Comparison of ENCODE assay signal across 27 mouse cellular contexts in the genomic region with DNA sequence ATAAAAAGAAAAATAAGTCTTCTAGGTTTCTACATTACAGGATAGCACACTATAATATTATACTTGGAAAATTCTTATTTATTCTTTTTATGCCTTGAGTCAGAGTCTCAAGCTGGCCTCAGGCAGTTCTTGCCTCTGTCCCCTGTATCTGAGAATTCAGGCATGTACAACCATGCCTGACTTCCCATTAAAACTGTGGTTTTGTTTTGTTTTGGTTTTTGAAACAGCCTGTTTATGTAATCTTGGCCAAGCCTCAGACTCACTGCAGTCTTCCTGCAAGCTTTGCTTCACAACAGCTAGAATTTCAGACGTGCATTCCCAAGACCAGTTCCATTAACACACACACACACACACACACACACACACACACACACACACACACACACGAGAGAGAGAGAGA. TPM values are rescaled to one million over a fixed set of nuclear protein-coding genes. Genes with fewer than 3 reads are reported as not detected.
DNase-seq lines count a peak whose midpoint lies in the region; ATAC-seq and TF ChIP-seq lines count a peak whose summit lies in the region.
"Had no signal": no experiment of that assay in that cellular context is flagged by ENCODE, and none has a peak within 500 bp of the region (broad histone marks: within the 10 kb centered on the region; RNA-seq: fewer than 3 reads in every experiment).

No protein-coding gene starts in this region.

- no peak overlapping the region for H3K4me2 ChIP-seq in kidney, postnatal 0 days (ENCODE audit: low read length)
- H3K4me2 ChIP-seq in lung, embryonic 16.5 days (ENCODE audit: low read depth, low read length) = no peak overlapping the region
- H3K4me2 ChIP-seq in forebrain, embryonic 16.5 days (ENCODE audit: low read length) = no peak overlapping the region
- H3K4me2 ChIP-seq: heart, embryonic 13.5 days; hindbrain, embryonic 14.5 days; limb, embryonic 13.5 days; liver, embryonic 13.5 days; stomach, embryonic 15.5 days had no signal

- peak; percentile 65 for DNase-seq in kidney, postnatal 0 days (ENCODE audit: low spot score)
- DNase-seq in kidney, postnatal 14 days = no peak
- no peak for DNase-seq in lung, adult 18-20 months
- DNase-seq in NIH3T3 (ENCODE audit: low read depth) = peak; percentile 55
- peak; percentile 14 for DNase-seq in lung, postnatal 36 days
- no peak for DNase-seq in thymus, postnatal 36 days
- DNase-seq: adrenal gland, postnatal 10 days; cerebellum, adult 8-10 months; cerebellum, postnatal 25 days; forebrain, postnatal 0 days; gastrocnemius, postnatal 10 days; heart, postnatal 10 days; liver, embryonic 13.5 days; midbrain, embryonic 14.5 days; right cerebral cortex, postnatal 25 days; thymus, postnatal 14 days had no signal

- H3K36me3 ChIP-seq in kidney, postnatal 0 days (ENCODE audit: insufficient read depth, low read length) = no peaks in the 10 kb centered on the region
- H3K36me3 ChIP-seq in lung, embryonic 16.5 days (ENCODE audit: control insufficient read depth, insufficient read depth, low read length) = no peaks in the 10 kb centered on the region
- H3K36me3 ChIP-seq in forebrain, embryonic 16.5 days (ENCODE audit: control insufficient read depth, insufficient read depth) = no peaks in the 10 kb centered on the region; the same call in 1 of the 2 replicates
- H3K36me3 ChIP-seq: heart, embryonic 13.5 days; limb, embryonic 13.5 days; liver, embryonic 13.5 days; stomach, embryonic 15.5 days had no signal

- no peak overlapping the region for H3K4me3 ChIP-seq in kidney, postnatal 0 days (replicated peaks; ENCODE audit: low read depth, low read length)
- no peak overlapping the region for H3K4me3 ChIP-seq in lung, embryonic 16.5 days (ENCODE audit: low read length)
- H3K4me3 ChIP-seq in forebrain, embryonic 16.5 days (replicated peaks; ENCODE audit: low read length) = no peak overlapping the region
- H3K4me3 ChIP-seq: erythroblast, embryonic 14.5 days; heart, embryonic 13.5 days; left cerebral cortex, adult 2 months; limb, embryonic 13.5 days; liver, embryonic 13.5 days; stomach, embryonic 15.5 days had no signal

- no peaks in the 10 kb centered on the region for H3K9me3 ChIP-seq in kidney, postnatal 0 days (replicated peaks; ENCODE audit: low read length)
- no peaks in the 10 kb centered on the region for H3K9me3 ChIP-seq in lung, embryonic 16.5 days (ENCODE audit: control insufficient read depth, low read length)
- H3K9me3 ChIP-seq in forebrain, embryonic 16.5 days (ENCODE audit: control insufficient read depth, low read length) = no peaks in the 10 kb centered on the region
- H3K9me3 ChIP-seq: liver, embryonic 13.5 days; stomach, embryonic 15.5 days had no signal

- no peaks in the 10 kb centered on the region for H3K27me3 ChIP-seq in kidney, postnatal 0 days (ENCODE audit: insufficient read depth, low read length)
- no peaks in the 10 kb centered on the region for H3K27me3 ChIP-seq in lung, embryonic 16.5 days (ENCODE audit: control insufficient read depth, insufficient read depth, low read depth, low read length)
- no peaks in the 10 kb centered on the region for H3K27me3 ChIP-seq in forebrain, embryonic 16.5 days (replicated peaks; ENCODE audit: control insufficient read depth, insufficient read depth, low read length)
- H3K27me3 ChIP-seq: heart, embryonic 13.5 days; limb, embryonic 13.5 days; liver, embryonic 13.5 days; stomach, embryonic 15.5 days had no signal

- no peak overlapping the region for H3K27ac ChIP-seq in kidney, postnatal 0 days
- no peak overlapping the region for H3K27ac ChIP-seq in lung, embryonic 16.5 days (ENCODE audit: low read length)
- H3K27ac ChIP-seq in forebrain, embryonic 16.5 days (ENCODE audit: low read length) = no peak overlapping the region
- H3K27ac ChIP-seq: heart, embryonic 13.5 days; hindbrain, embryonic 14.5 days; left cerebral cortex, adult 2 months; limb, embryonic 13.5 days; liver, embryonic 13.5 days; macrophage; stomach, embryonic 15.5 days had no signal

- no peak for TF ChIP-seq CTCF in kidney, postnatal 0 days (IDR thresholded peaks at IDR 0.05; ENCODE audit: low read depth)

- no peaks in the 10 kb centered on the region for H3K4me1 ChIP-seq in kidney, postnatal 0 days (replicated peaks; ENCODE audit: insufficient read depth, low read length)
- H3K4me1 ChIP-seq in lung, embryonic 16.5 days (replicated peaks; ENCODE audit: control insufficient read depth, insufficient read depth, low read length) = 0 out of 2 replicates have a peak, but pooled peaks cover 2% of the 10 kb centered on the region
- H3K4me1 ChIP-seq in forebrain, embryonic 16.5 days (replicated peaks; ENCODE audit: control insufficient read depth, insufficient read depth, low read length) = no peaks in the 10 kb centered on the region
- H3K4me1 ChIP-seq: heart, embryonic 13.5 days; limb, embryonic 13.5 days; liver, embryonic 13.5 days; stomach, embryonic 15.5 days had no signal

- H3K9ac ChIP-seq in kidney, postnatal 0 days (ENCODE audit: low read depth, low read length) = no peak overlapping the region
- no peak overlapping the region for H3K9ac ChIP-seq in lung, embryonic 16.5 days (ENCODE audit: low read length)
- H3K9ac ChIP-seq in forebrain, embryonic 16.5 days (replicated peaks; ENCODE audit: low read depth, low read length) = no peak overlapping the region
- H3K9ac ChIP-seq: forebrain, postnatal 0 days; heart, embryonic 13.5 days; hindbrain, embryonic 14.5 days; limb, embryonic 13.5 days; liver, embryonic 13.5 days; stomach, embryonic 15.5 days had no signal

- 26% methylated on average over 2 of the region's 2 CpGs for WGBS in kidney, postnatal 0 days
- 10% methylated on average over 1 of the region's 2 CpGs for WGBS in lung, embryonic 16.5 days
- 46% methylated on average over 2 of the region's 2 CpGs for WGBS in forebrain, embryonic 16.5 days

- no peak for ATAC-seq in kidney, postnatal 0 days (replicated peaks; ENCODE audit: low FRiP score, low read depth)
- ATAC-seq in lung, embryonic 16.5 days (ENCODE audit: low read depth) = peak; percentile 88
- no peak for ATAC-seq in forebrain, embryonic 16.5 days
- ATAC-seq: CD4-positive, CD25-positive, alpha-beta regulatory T cell, adult 4 months; forebrain, postnatal 0 days; intestine, postnatal 0 days had no signal

RNA-seq across cellular contexts. Expression of a gene that starts 16.4 kb away (rescaled TPM):
- polyA plus RNA-seq in kidney, postnatal 0 days (2015; fragmentation: Nextera tagmentation; extraction: Ambion mirVana) = 104 and 113 TPM in 2 replicates
- polyA plus RNA-seq in lung, embryonic 16.5 days (2015; fragmentation: Nextera tagmentation; extraction: Ambion mirVana) = 77.9 and 83.9 TPM in 2 replicates
- polyA plus RNA-seq in forebrain, embryonic 16.5 days (2015; fragmentation: Nextera tagmentation; extraction: Ambion mirVana) = 178 and 197 TPM in 2 replicates

Comparison
In these comparisons a context has a peak if more than half of its experiments do, and no peak if none do; other contexts are left out.
1. DNase-seq: peak in kidney, postnatal 0 days (single experiment), NIH3T3 (single experiment) and lung, postnatal 36 days (single experiment); none in kidney, postnatal 14 days (single experiment), lung, adult 18-20 months (0 of 2) and thymus, postnatal 36 days (0 of 2).